Mouse (Mus musculus): Measurements from ENCODE around the gene Cldn34b2. TPM values are rescaled to one million over a fixed set of nuclear protein-coding genes. Genes with fewer than 3 reads are reported as not detected.
"Not testable (repeated sequence)": the region's sequence is repeated elsewhere in the genome, so short reads cannot be mapped to it uniquely, and the experiment has no call there.

Gene Cldn34b2
- polyA plus RNA-seq, 1 experiment from 2014 or later = not detected

DNA sequence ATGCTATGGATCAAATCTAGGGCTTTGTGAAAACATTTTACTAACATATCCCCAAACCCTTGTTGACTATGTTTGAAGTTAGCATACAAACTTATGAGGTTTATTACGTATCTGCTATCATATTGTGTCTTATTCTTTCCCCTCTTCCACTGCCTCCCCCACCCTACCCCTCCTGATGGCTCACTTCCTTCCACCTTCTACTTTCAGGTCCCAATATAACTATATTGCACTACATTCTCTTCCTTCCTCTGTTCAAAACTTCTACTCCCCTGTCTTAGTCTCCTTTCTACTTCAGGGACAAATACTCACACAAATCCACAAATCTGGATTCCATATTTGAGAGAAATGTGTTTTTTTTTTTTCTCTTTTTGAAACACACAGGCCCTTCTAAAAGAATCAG is 35.3 kb upstream of the Cldn34b2 start:
- Histone ChIP-seq H3K36me3 (ENCODE audit: control insufficient read depth, insufficient read depth, low read length) (no peaks in the 10 kb centered on the region), H3K4me2 (ENCODE audit: low read depth, low read length) (no peak overlapping the region), H3K27me3 (replicated peaks; ENCODE audit: control insufficient read depth, insufficient read depth, low read length) (no peaks in the 10 kb centered on the region), H3K4me1 (ENCODE audit: control insufficient read depth, insufficient read depth, low read length) (no peaks in the 10 kb centered on the region), H3K9ac (ENCODE audit: low read depth, low read length) (no peak overlapping the region), H3K9me3 (ENCODE audit: control insufficient read depth, low read length) (no peaks in the 10 kb centered on the region), H3K4me3 (ENCODE audit: low read depth, low read length) (no peak overlapping the region), H3K27ac (replicated peaks; ENCODE audit: low read depth, low read length) (no peak overlapping the region)
- DNase-seq (ENCODE audit: low spot score) = no peak
- WGBS = 73% methylated on average over 1 of the region's 1 CpGs
- ATAC-seq (ENCODE audit: low read depth) = no peak

- Histone ChIP-seq H3K4me2 (ENCODE audit: low read depth, low read length) (no peak overlapping the region), H3K4me3 (ENCODE audit: low read depth, low read length) (no peak overlapping the region), H3K27me3 (replicated peaks; ENCODE audit: control insufficient read depth, insufficient read depth, low read length) (no peaks in the 10 kb centered on the region), H3K27ac (replicated peaks; ENCODE audit: low read depth, low read length) (no peak overlapping the region), H3K9ac (ENCODE audit: low read depth, low read length) (no peak overlapping the region), H3K9me3 (ENCODE audit: control insufficient read depth, low read length) (no peaks in the 10 kb centered on the region), H3K4me1 (ENCODE audit: control insufficient read depth, insufficient read depth, low read length) (no peaks in the 10 kb centered on the region), H3K36me3 (ENCODE audit: control insufficient read depth, insufficient read depth, low read length) (no peaks in the 10 kb centered on the region)
- WGBS = 78% methylated on average over 1 of the region's 1 CpGs
- DNase-seq (ENCODE audit: low spot score) (no peak), ATAC-seq (ENCODE audit: low read depth) (no peak)
Measured at GRCm38 (mm10) chrX:155151868-155152267, 23.7 kb upstream of the Cldn34b2 start.

- Histone ChIP-seq H3K4me1 (ENCODE audit: control insufficient read depth, insufficient read depth, low read length) (no peaks in the 10 kb centered on the region), H3K4me3 (ENCODE audit: low read depth, low read length) (no peak overlapping the region), H3K27ac (replicated peaks; ENCODE audit: low read depth, low read length) (no peak overlapping the region), H3K9ac (ENCODE audit: low read depth, low read length) (no peak overlapping the region), H3K4me2 (ENCODE audit: low read depth, low read length) (no peak overlapping the region), H3K9me3 (ENCODE audit: control insufficient read depth, low read length) (no peaks in the 10 kb centered on the region), H3K27me3 (replicated peaks; ENCODE audit: control insufficient read depth, insufficient read depth, low read length) (no peaks in the 10 kb centered on the region), H3K36me3 (ENCODE audit: control insufficient read depth, insufficient read depth, low read length) (no peaks in the 10 kb centered on the region)
- WGBS = 17% methylated on average over 3 of the region's 3 CpGs
- 0 out of 2 replicates have a peak, but pooled peaks have one; percentile 41 for ATAC-seq (ENCODE audit: low read depth)
- DNase-seq (ENCODE audit: low spot score) = peak; percentile 39
Measured at GRCm38 (mm10) chrX:155144718-155145117, 16.5 kb upstream of the Cldn34b2 start.

GRCm38 (mm10) chrX:155098024-155098423 is 30.2 kb downstream of the Cldn34b2 start:
- Histone ChIP-seq H3K4me2 (ENCODE audit: low read depth, low read length) (no peak overlapping the region), H3K27me3 (replicated peaks; ENCODE audit: control insufficient read depth, insufficient read depth, low read length) (no peaks in the 10 kb centered on the region), H3K9ac (ENCODE audit: low read depth, low read length) (no peak overlapping the region), H3K27ac (replicated peaks; ENCODE audit: low read depth, low read length) (no peak overlapping the region), H3K36me3 (ENCODE audit: control insufficient read depth, insufficient read depth, low read length) (no peaks in the 10 kb centered on the region), H3K4me1 (ENCODE audit: control insufficient read depth, insufficient read depth, low read length) (no peaks in the 10 kb centered on the region), H3K9me3 (ENCODE audit: control insufficient read depth, low read length) (no peaks in the 10 kb centered on the region), H3K4me3 (ENCODE audit: low read depth, low read length) (no peak overlapping the region)
- DNase-seq (ENCODE audit: low spot score) (peak; percentile 12), ATAC-seq (ENCODE audit: low read depth) (no peak)

DNA sequence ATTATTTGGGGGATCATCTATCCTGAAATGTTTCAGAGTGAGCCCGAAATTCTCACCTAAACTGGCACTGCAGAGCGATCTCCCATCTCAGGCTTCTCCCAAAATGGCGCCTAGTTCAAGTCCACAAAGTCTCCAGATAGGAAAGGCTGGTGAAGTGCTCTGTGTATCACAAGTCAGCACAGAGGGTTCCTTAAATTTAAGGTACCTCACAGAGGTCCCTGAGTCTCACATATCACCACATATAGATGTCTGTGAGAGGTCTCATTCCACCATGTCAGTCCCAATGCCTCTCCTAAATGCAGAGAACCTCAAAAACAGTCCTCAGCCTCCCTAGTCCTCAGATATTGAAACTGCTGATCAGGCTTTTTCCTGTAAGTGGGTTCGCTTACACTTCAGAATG is 34.6 kb downstream of the Cldn34b2 start, which contains the start of gene Magea2:
Magea2 (minus strand) TSS at position 101 of the 400 bp plus-strand sequence.
- H3K27ac ChIP-seq (replicated peaks; ENCODE audit: low read depth, low read length); ATAC-seq (ENCODE audit: low read depth); H3K9me3 ChIP-seq (ENCODE audit: control insufficient read depth, low read length); H3K4me2 ChIP-seq (ENCODE audit: low read depth, low read length); H3K27me3 ChIP-seq (replicated peaks; ENCODE audit: control insufficient read depth, insufficient read depth, low read length); H3K36me3 ChIP-seq (ENCODE audit: control insufficient read depth, insufficient read depth, low read length); H3K4me3 ChIP-seq (ENCODE audit: low read depth, low read length); H3K9ac ChIP-seq (ENCODE audit: low read depth, low read length); DNase-seq (ENCODE audit: low spot score); H3K4me1 ChIP-seq (ENCODE audit: control insufficient read depth, insufficient read depth, low read length): not testable (repeated sequence)
- WGBS = 83% methylated on average over 2 of the region's 4 CpGs

DNA sequence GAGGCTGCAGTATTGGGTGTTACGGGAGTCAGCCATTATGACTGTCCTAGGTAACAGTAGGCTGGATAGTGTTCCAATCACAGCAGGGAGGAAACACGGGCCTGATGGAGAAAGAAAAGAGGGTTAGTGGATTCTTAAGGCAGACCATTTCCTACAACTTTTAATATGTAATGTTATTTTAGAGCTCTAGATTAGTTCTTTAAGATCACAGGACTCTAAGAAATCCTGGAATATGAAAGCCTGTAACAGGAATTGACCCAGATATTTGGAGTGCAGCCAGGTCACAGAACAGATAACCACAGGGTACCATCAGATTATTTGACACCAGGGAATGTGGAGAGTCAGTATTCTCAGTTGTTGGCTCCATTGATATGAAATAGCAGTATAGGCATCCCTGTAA is 38.5 kb downstream of the Cldn34b2 start, which contains the start of gene Magea1:
Magea1 (minus strand) TSS at position 101 of the 400 bp plus-strand sequence.
- not testable (repeated sequence) for ATAC-seq (ENCODE audit: low read depth)

More for the DNA sequence above, 38.5 kb downstream of the Cldn34b2 start, which contains the start of gene Magea1:
- DNase-seq (ENCODE audit: low spot score); H3K4me2 ChIP-seq (ENCODE audit: low read depth, low read length); H3K9me3 ChIP-seq (ENCODE audit: control insufficient read depth, low read length); H3K4me1 ChIP-seq (ENCODE audit: control insufficient read depth, insufficient read depth, low read length); H3K27me3 ChIP-seq (replicated peaks; ENCODE audit: control insufficient read depth, insufficient read depth, low read length); H3K27ac ChIP-seq (replicated peaks; ENCODE audit: low read depth, low read length); H3K36me3 ChIP-seq (ENCODE audit: control insufficient read depth, insufficient read depth, low read length); H3K4me3 ChIP-seq (ENCODE audit: low read depth, low read length); H3K9ac ChIP-seq (ENCODE audit: low read depth, low read length): not testable (repeated sequence)
- no CpG with 5 or more reads among the region's 2 CpGs for WGBS

Other genes starting within 250 kb of the Cldn34b2 start
- gene Cldn34b1, start 238.1 kb downstream of the Cldn34b2 start, polyA plus RNA-seq (2014; fragmentation: Nextera tagmentation; extraction: Ambion mirVana) = not detected in 2 replicates
- gene Magea6, start 192.4 kb downstream of the Cldn34b2 start, polyA plus RNA-seq (2014; fragmentation: Nextera tagmentation; extraction: Ambion mirVana) = not detected in 2 replicates
- gene Magea3, start 178.9 kb downstream of the Cldn34b2 start, polyA plus RNA-seq (2014; fragmentation: Nextera tagmentation; extraction: Ambion mirVana) = not detected in 2 replicates
- gene Magea8, start 132.6 kb downstream of the Cldn34b2 start, polyA plus RNA-seq (2014; fragmentation: Nextera tagmentation; extraction: Ambion mirVana) = not detected in 2 replicates
- not detected in 2 replicates for gene Magea5, start 65.3 kb downstream of the Cldn34b2 start, polyA plus RNA-seq (2014; fragmentation: Nextera tagmentation; extraction: Ambion mirVana)
- gene Magea1, start 38.6 kb downstream of the Cldn34b2 start, polyA plus RNA-seq (2014; fragmentation: Nextera tagmentation; extraction: Ambion mirVana) = not detected in 2 replicates
- not detected in 2 replicates for gene Magea2, start 34.7 kb downstream of the Cldn34b2 start, polyA plus RNA-seq (2014; fragmentation: Nextera tagmentation; extraction: Ambion mirVana)
- 148 TPM in 2 replicates for gene Sat1, start 88.0 kb upstream of the Cldn34b2 start, polyA plus RNA-seq (2014; fragmentation: Nextera tagmentation; extraction: Ambion mirVana)
- gene Acot9, start 134.0 kb upstream of the Cldn34b2 start, polyA plus RNA-seq (2014; fragmentation: Nextera tagmentation; extraction: Ambion mirVana) = 52.2 and 55.1 TPM in 2 replicates
- gene Prdx4, start 212.3 kb upstream of the Cldn34b2 start, polyA plus RNA-seq (2014; fragmentation: Nextera tagmentation; extraction: Ambion mirVana) = 322 and 325 TPM in 2 replicates